Mouse (Mus musculus) neural tube, embryonic 10.5 days (tissue): ENCODE data around the gene Zfp853.

Experiments
- DNase-seq: peaks from one replicate; pipeline ENCODE4 v3.0.0-alpha.2; 2017; ENCODE audit warnings: low spot score; ENCODE audit errors: extremely low spot score

Gene Zfp853

GRCm38 (mm10) chr5:143253881-143254486 is 39.4 kb downstream of the Zfp853 start:
- DNase-seq = peak; percentile 61

- DNase-seq = peak; percentile 45
Observed at GRCm38 (mm10) chr5:143253186-143253880, 40.1 kb downstream of the Zfp853 start.

DNA sequence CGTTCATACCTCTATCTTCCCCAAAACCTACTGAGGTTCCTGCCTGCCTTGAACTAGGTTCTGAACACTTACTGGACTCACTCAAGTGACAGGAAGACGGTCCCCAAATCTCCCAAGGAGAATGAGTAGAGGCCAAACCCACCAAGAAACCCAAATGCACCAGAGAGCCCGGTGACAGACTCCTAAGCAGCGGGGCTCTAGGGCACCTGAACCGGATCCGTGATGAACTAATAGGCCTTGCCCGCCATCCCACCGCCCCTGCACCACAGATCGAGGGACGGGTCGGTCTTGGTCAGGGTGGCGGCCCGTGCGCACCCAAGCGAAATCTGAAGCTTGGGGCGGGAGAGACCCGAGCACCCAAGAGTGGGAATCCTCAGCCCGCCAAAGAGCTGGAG is 40.6 kb downstream of the Zfp853 start:
- DNase-seq = no peak

- DNase-seq = no peak
Observed at GRCm38 (mm10) chr5:143252039-143252438, 41.4 kb downstream of the Zfp853 start.

- DNase-seq = no peak
Observed at GRCm38 (mm10) chr5:143244926-143245325, 48.5 kb downstream of the Zfp853 start.
